Mouse (Mus musculus): ENCODE measurements at regions not wholly inside any gene's neighbourhood (a gene's known extent, or its start where the extent isn't known, plus 50 kb on each side); places are given as distances from the start of the nearest gene placed in this dataset.

DNA sequence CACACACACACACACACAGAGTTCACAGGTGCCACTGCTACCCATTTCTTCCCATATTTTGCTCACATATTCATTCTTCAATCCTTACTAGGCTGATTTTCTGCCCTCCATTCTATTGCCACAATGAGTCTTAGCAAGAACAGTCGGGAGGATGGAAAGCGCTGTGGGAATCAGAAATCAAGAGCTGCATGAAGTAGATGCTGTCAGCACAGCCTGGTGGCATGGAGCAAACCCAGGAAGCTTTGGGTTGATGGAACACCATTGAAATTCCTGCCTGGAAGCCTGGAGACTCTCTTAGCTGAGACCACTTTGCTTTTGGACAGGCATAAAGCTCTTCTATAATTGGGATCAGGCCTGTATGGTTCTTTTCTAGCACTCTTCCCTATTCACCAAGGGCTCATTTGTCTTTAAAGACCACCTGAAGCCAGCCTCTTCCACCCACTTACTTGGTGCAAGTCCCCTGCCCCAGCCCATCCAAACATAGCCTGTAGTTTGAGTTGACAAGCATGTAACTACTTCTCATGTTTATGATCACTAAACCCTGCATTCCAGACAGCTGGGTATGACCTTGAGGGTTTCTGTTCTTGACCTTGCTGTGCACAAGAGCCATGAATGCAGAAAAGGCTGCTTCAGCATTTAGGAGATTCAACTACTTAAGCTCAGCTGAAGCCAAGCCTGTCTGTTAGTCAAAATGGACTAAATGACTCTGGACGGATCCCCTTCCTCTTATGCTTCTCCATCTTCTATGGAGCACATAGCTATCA, 537.4 kb downstream of the Slc4a3 start:
- no peak for DNase-seq (ENCODE audit: low read depth)

GRCm38 (mm10) chr1:76091031-76091430, 545.0 kb downstream of the Slc4a3 start:
- no peak for DNase-seq (ENCODE audit: low read depth)

GRCm38 (mm10) chr1:76113281-76113680, 567.2 kb downstream of the Slc4a3 start:
- peak; percentile 17 for DNase-seq (ENCODE audit: low read depth)

DNA sequence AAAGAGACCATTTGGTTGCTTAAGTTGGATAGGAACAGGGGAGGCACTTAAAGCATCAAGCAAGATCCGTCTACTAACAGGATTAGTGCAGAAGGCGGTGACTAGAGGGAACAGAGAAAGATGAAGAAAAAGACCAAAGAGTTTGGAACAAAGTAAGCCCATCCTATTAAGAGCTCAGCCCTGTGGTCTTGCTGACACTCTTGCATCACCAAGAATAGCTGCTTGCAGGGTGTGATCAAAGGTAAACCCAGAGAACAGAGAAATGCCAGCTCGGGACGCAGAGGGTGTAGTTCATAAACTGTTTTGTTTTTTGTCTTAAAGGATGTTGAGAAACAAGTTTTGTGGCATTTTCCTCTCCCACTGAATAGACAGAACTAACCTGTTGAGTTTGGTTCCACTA, 574.8 kb downstream of the Slc4a3 start:
- no peak for DNase-seq (ENCODE audit: low read depth)

DNA sequence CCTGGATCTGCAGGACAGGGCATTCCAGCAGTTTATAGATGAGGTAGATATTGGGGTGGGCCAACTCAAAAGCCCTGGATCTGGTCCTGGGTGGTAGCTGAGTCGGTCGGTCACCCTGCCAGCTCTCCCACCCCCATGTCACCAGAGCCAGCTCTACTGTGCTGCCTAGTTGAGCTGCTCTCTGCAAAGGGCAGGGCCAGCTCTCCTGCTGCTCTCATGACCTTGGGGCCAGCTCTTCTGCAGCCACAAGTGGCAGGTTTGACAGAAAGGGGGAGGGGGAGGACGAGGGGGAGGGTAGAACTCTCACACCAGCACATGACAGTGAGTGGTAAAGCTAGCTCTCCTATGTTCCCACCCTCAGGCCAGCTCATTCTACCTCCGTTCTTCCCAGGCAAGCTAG, 584.3 kb downstream of the Slc4a3 start:
- no peak for DNase-seq (ENCODE audit: low read depth)

- DNase-seq (ENCODE audit: low read depth), result no peak
Observed at GRCm38 (mm10) chr1:76136810-76137209, 590.7 kb downstream of the Slc4a3 start.

DNA sequence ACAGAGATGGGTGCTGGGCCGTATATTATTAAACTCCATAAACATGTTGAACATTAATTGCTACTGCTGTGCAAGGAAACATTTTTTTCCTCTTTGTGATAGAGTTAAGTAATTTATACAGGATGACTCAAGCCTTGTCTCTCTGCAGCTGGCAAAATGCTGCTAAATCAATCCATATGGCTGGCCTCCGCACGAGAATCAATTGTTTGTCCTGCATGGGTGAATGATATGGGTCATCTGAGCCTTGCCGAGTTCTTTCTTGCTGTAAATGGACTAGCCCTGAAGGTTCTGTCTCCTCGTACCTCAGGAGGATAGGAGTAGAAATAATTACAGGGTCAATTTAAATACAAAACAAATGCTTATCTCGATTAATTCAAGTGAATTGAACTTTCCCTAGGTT, 591.6 kb downstream of the Slc4a3 start:
- no peak for DNase-seq (ENCODE audit: low read depth)

- no peak for DNase-seq (ENCODE audit: low read depth)
Observed at GRCm38 (mm10) chr1:76143516-76143915, 597.5 kb downstream of the Slc4a3 start.

DNA sequence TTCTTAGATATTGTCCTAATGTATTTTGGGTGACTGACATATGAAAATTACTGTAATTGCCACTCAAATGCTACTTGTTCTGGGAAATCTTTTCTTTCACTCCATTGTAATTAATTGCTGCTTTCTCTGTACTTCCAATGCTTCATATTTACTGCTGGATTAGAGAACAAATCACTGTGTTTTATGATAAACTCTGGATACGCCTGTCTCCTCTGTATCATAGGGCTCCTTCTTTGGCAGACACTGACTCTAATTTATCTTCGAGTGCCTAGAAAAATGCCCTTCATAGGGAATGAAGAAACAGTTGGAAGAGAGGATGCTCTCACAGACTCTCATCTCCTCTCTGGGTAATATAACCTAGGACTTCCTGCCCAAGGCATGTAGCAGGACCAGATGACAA, 602.9 kb downstream of the Slc4a3 start:
- no peak for DNase-seq (ENCODE audit: low read depth)

GRCm38 (mm10) chr1:76156291-76156690, 610.2 kb downstream of the Slc4a3 start:
- DNase-seq (ENCODE audit: low read depth), result no peak

DNA sequence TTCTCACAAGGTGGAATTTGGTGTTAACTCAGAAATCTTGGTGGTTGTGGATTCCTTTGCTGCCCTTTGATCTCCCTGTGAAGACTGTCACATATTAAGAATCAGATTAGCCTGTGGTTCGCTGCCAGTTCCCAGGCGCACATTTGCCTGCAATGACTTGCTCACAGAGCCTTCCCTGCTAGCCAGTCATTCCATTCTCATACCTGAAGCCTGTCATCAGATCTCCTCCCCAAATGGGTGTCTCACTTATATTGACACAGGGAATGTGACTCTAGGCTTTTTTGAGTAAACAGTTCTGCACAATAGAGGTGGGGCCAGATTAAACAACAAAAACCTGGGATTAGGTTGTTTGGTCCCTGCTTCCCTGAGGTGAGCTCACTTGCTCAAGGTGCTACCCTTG, 621.4 kb downstream of the Slc4a3 start:
- DNase-seq (ENCODE audit: low read depth), result no peak

- no peak for DNase-seq (ENCODE audit: low read depth)
Observed at GRCm38 (mm10) chr1:76181181-76181580, 635.1 kb downstream of the Slc4a3 start.

GRCm38 (mm10) chr1:76194844-76195243, 648.8 kb downstream of the Slc4a3 start:
- DNase-seq (ENCODE audit: low read depth), result no peak

DNA sequence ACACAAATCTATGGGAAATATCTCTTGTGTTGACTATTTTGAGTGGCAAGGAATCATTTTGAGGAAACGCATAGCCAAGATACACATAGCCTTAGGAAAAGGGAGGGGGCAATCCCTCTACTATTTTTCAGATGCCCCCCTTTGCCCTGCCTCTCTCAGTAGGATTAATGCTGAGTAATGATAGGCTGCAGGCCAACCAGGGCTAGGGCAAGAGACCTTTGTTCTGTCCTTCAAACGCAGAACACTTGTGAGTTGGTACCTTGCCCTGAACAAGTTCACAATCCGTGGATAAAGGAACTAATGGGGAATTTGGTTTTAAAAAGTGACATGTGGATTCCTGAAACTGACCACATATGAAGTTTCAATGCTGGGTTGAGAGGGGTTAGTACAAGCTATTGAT, 651.6 kb downstream of the Slc4a3 start:
- no peak for DNase-seq (ENCODE audit: low read depth)

DNA sequence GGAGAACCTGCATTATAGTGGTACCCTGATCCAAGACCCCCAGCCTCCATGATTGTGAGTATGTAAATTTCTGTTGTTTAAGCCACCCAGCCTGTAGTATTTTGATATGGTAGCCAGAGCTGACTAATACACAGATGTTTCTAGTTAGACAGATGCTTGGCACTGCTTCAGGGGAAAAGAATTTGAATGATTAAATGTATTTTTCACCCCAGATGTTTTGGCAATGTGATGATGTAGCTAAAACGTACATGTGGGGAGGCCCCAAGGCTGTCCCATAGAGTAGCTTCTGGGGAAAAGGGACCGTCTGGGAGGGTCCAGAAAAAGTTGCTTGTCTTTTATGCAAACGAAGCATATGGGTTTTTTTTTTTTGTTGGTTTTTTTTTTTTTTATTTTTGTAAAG, 654.8 kb downstream of the Slc4a3 start:
- no peak for DNase-seq (ENCODE audit: low read depth)

DNA sequence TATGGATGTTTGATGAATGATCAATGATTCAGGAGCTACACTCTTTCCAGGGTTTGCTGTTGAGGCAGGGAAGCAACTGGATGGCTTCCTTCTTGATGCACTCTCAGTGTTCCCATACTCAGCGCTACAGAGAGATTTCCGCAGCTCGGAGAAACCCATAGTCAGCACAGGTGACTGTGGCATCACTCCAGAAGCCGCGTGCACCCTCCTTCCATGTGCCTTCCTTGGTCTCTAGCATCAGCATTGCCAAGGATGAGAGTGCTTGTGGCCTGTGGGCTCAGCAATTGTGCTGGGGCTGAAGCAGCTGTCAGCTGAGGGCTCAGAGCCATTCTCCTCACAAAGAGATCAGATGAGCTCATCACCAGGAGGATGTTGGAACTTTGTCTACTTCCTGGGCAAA, 666.4 kb downstream of the Slc4a3 start:
- no peak for DNase-seq (ENCODE audit: low read depth)

DNA sequence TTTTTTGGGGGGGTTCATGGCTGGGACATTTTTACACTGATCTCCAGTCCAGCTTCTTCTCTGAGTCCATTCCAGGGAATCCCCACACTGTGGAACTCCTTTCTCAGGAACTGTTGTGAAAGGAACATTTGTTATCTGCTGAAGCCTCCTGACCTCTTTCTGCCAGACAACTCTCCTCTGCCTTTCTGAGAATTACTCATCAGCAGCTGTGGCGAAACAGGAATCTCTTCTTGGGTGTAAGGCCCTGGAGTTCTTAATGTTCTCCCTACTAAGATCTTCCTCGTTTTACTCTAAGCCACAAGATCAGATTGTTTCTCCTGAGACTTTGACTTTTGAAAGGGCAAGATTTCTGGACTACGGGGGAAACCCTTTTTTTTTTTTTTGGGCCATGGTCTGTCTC, 698.7 kb downstream of the Slc4a3 start:
- DNase-seq (ENCODE audit: low read depth), result no peak

DNA sequence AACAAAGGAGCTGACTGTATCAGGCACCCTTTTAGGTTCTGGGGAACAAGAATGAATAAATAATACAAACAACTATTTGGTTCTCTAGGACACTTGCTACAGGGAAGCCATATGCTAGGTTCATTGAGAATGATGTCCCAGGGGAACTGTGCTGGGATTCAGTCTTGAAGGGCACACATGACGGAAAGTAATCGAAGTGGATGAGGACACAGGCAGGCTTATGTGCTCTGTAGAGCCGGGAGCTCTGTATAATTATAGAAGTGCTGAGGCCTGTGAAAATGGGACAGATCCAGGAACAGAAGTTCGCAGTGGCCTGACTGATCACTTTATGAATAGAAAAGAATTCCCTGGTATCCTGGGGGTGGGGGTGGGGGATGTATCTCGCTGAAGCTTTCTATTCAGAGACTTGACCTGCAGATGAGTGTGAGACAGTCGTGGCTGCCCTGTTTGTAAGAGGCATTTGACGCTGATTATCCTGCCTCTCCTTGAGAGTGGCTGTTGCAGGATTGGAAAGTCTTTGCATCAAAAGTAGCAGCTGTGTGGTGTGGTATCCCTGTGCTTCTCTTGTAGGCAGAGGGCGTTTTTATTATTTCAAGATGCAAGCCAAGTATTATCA, 700.2 kb downstream of the Slc4a3 start:
- DNase-seq (ENCODE audit: low read depth), result no peak

GRCm38 (mm10) chr1:76247126-76247525, 701.1 kb downstream of the Slc4a3 start:
- no peak for DNase-seq (ENCODE audit: low read depth)

- no peak for DNase-seq (ENCODE audit: low read depth)
Observed at GRCm38 (mm10) chr1:76258217-76258616, 712.2 kb downstream of the Slc4a3 start.

- no peak for DNase-seq (ENCODE audit: low read depth)
Observed at GRCm38 (mm10) chr1:76276148-76276547, 730.1 kb downstream of the Slc4a3 start.

DNA sequence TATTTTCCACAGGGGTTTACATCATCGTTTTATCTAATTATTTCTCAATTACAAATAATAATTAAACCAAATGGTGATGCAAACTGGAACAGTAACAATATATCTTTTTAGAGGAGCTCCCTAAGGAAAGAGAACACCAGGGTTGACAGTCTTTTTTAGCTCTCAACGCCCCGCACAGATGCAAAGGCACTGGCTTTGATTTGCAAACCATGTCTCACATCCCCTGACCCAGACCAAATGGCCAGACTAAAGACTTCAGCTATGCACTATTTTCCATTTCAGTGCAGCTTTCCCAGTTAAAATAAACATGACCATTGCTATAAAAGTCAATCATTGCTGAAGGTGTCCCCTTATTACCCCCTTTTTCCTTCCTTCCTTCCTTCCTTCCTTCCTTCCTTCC, 730.6 kb downstream of the Slc4a3 start:
- no peak for DNase-seq (ENCODE audit: low read depth)

GRCm38 (mm10) chr1:76283322-76283721, 737.3 kb downstream of the Slc4a3 start:
- no peak for DNase-seq (ENCODE audit: low read depth)
